Mouse (Mus musculus) lung, embryonic 14.5 days (tissue): ENCODE data around the gene Ermap. TPM values are rescaled to one million over a fixed set of nuclear protein-coding genes. Genes with fewer than 3 reads are reported as not detected.

ENCODE experiments used
- ATAC-seq: fragments of 200-750 bp; cut with Nextera tagmentation; 2 replicates; pipeline ENCODE4 v1.8.0; 2017; ENCODE audit warnings: mild to moderate bottlenecking, moderate TSS enrichment, moderate library complexity; ENCODE audit not compliant: insufficient read depth
- DNase-seq: peaks from one replicate; pipeline ENCODE4 v3.0.0-alpha.2; 2015
- H3K27ac ChIP-seq: fragments of 300-500 bp; sonication (generic); 2 replicates; pipeline ENCODE4 v1.5.1; 2014; ENCODE audit warnings: low read depth, mild to moderate bottlenecking, moderate library complexity
- H3K27me3 ChIP-seq: fragments of 300-500 bp; sonication (generic); 2 replicates; pipeline ENCODE4 v1.6.1; 2014; ENCODE audit warnings: low read length, control low read depth; ENCODE audit not compliant: insufficient read depth
- H3K36me3 ChIP-seq: fragments of 300-500 bp; sonication (generic); 2 replicates; pipeline ENCODE4 v1.6.1; 2014; ENCODE audit warnings: control low read depth; ENCODE audit not compliant: insufficient read depth
- H3K4me1 ChIP-seq: fragments of 300-500 bp; sonication (generic); 2 replicates; pipeline ENCODE4 v1.6.1; 2014; ENCODE audit warnings: antibody characterized with exemption, control low read depth; ENCODE audit not compliant: insufficient read depth
- H3K4me2 ChIP-seq: fragments of 300-500 bp; sonication (generic); 2 replicates; pipeline ENCODE4 v1.6.1; 2014; ENCODE audit warnings: mild to moderate bottlenecking
- H3K4me3 ChIP-seq: fragments of 300-500 bp; sonication (generic); 2 replicates; pipeline ENCODE4 v1.5.1; 2014; ENCODE audit warnings: low read depth, low read length
- H3K9ac ChIP-seq: fragments of 300-500 bp; sonication (generic); 2 replicates; pipeline ENCODE4 v1.6.1; 2014
- H3K9me3 ChIP-seq: fragments of 300-500 bp; sonication (generic); 2 replicates; pipeline ENCODE4 v1.6.1; 2016; ENCODE audit warnings: low read depth, low read length, control low read depth
- CTCF ChIP-seq: IDR thresholded peaks from 2 replicates; pipeline ENCODE4 v1.5.1; 2016; ENCODE audit warnings: antibody characterized with exemption, low read depth
- WGBS: fragments of 180-500 bp; shearing (Covaris S2); extraction: QIAGEN DNeasy Blood & Tissue Kit; methylation state at CpG from one replicate; pipeline ENCODE4 v1.1.7; 2014; 5-methylcytosine and 5-hydroxymethylcytosine counted together
- polyA plus RNA-seq: library from polyadenylated mRNA; unstranded; fragments of >200 nt; fragmentation: Nextera tagmentation; extraction: Ambion mirVana; gene quantifications from 2 replicates; pipeline ENCODE4 v1.2.1, GENCODE M21; 2014

Gene Ermap
- polyA plus RNA-seq, 1 experiment from 2014 or later, result 0.79 TPM

GRCm38 (mm10) chr4:119157891-119158290 is 31.9 kb downstream of the Ermap start:
- H3K27me3 ChIP-seq, result no peaks in the 10 kb centered on the region
- H3K4me2 ChIP-seq, result no peak overlapping the region
- no peak for TF ChIP-seq CTCF
- no peaks in the 10 kb centered on the region for H3K4me1 ChIP-seq
- H3K9ac ChIP-seq, result no peak overlapping the region
- H3K27ac ChIP-seq, result no peak overlapping the region
- H3K36me3 ChIP-seq, result no peaks in the 10 kb centered on the region
- DNase-seq (no peak), ATAC-seq (no peak; the same call in 1 of the 2 replicates)
- H3K9me3 ChIP-seq, result no peaks in the 10 kb centered on the region
- H3K4me3 ChIP-seq, result no peak overlapping the region
- WGBS, result 58% methylated on average over 5 of the region's 5 CpGs

GRCm38 (mm10) chr4:119157186-119157585 is 32.6 kb downstream of the Ermap start:
- TF ChIP-seq CTCF, result peak; percentile 64
- no peak for ATAC-seq
- Histone ChIP-seq H3K4me2 (no peak overlapping the region), H3K4me3 (no peak overlapping the region), H3K9ac (no peak overlapping the region), H3K4me1 (no peaks in the 10 kb centered on the region), H3K36me3 (no peaks in the 10 kb centered on the region), H3K9me3 (no peaks in the 10 kb centered on the region), H3K27me3 (no peaks in the 10 kb centered on the region), H3K27ac (no peak overlapping the region)
- WGBS, result 26% methylated on average over 2 of the region's 2 CpGs
- peak; percentile 77 for DNase-seq

DNA sequence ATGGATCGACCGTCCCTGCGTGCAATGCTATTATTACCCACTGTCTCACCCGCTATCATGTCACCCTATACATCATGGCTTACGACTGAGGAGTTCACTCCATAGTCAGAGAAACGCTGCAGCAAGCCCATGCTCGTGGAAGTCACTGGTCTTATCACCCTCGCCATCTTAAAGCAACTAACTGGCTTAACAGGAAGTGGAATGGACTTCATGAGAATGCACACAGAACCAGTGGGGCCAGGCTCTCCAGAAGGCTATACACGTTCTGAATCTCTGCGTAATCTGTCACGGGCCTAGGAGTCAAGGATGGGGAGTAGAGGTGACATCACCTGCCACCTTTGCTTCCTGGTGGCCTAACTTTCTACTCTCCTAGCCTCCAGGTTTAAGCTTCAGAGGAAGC is 41.1 kb downstream of the Ermap start:
- DNase-seq (no peak), ATAC-seq (no peak)
- H3K4me1 ChIP-seq, result no peaks in the 10 kb centered on the region
- no peak overlapping the region for H3K27ac ChIP-seq
- H3K9ac ChIP-seq, result no peak overlapping the region
- WGBS, result 61% methylated on average over 11 of the region's 11 CpGs
- no peak overlapping the region for H3K4me2 ChIP-seq
- H3K4me3 ChIP-seq, result no peak overlapping the region
- H3K36me3 ChIP-seq, result no peaks in the 10 kb centered on the region
- H3K9me3 ChIP-seq, result no peaks in the 10 kb centered on the region
- TF ChIP-seq CTCF, result no peak
- H3K27me3 ChIP-seq, result no peaks in the 10 kb centered on the region

GRCm38 (mm10) chr4:119147347-119147746 is 42.5 kb downstream of the Ermap start:
- no peaks in the 10 kb centered on the region for H3K27me3 ChIP-seq
- H3K9me3 ChIP-seq, result no peaks in the 10 kb centered on the region
- H3K9ac ChIP-seq, result no peak overlapping the region
- H3K4me1 ChIP-seq, result no peaks in the 10 kb centered on the region
- H3K27ac ChIP-seq, result no peak overlapping the region
- H3K4me2 ChIP-seq, result no peak overlapping the region
- TF ChIP-seq CTCF, result no peak
- ATAC-seq, result no peak
- H3K36me3 ChIP-seq, result no peaks in the 10 kb centered on the region
- H3K4me3 ChIP-seq, result no peak overlapping the region
- WGBS, result 80% methylated on average over 5 of the region's 5 CpGs
- no peak for DNase-seq

- ATAC-seq (no peak), DNase-seq (no peak)
- H3K4me3 ChIP-seq, result no peak overlapping the region
- H3K36me3 ChIP-seq, result no peaks in the 10 kb centered on the region
- no peaks in the 10 kb centered on the region for H3K9me3 ChIP-seq
- no peak overlapping the region for H3K9ac ChIP-seq
- no peak for TF ChIP-seq CTCF
- H3K27ac ChIP-seq, result no peak overlapping the region
- H3K4me1 ChIP-seq, result no peaks in the 10 kb centered on the region
- 81% methylated on average over 7 of the region's 7 CpGs for WGBS
- no peaks in the 10 kb centered on the region for H3K27me3 ChIP-seq
- no peak overlapping the region for H3K4me2 ChIP-seq
These were observed 43.0 kb downstream of the Ermap start for GRCm38 (mm10) chr4:119146816-119147215.

- ATAC-seq, result peak; percentile 82
- Histone ChIP-seq H3K4me1 (no peaks in the 10 kb centered on the region), H3K4me3 (no peak overlapping the region), H3K4me2 (peak overlapping the region; percentile 56), H3K9ac (no peak overlapping the region), H3K9me3 (no peaks in the 10 kb centered on the region), H3K27me3 (no peaks in the 10 kb centered on the region), H3K27ac (no peak overlapping the region), H3K36me3 (peaks cover 6% of the 10 kb centered on the region)
- peak; percentile 75 for TF ChIP-seq CTCF
- DNase-seq, result peak; percentile 90
- 26% methylated on average over 24 of the region's 24 CpGs for WGBS
These were observed 47.5 kb downstream of the Ermap start for GRCm38 (mm10) chr4:119142230-119142871.

GRCm38 (mm10) chr4:119141191-119141590 is 48.6 kb downstream of the Ermap start:
- Histone ChIP-seq H3K36me3 (peaks cover 17% of the 10 kb centered on the region), H3K4me3 (no peak overlapping the region), H3K4me2 (no peak overlapping the region), H3K4me1 (no peaks in the 10 kb centered on the region), H3K9ac (no peak overlapping the region), H3K9me3 (no peaks in the 10 kb centered on the region), H3K27ac (no peak overlapping the region), H3K27me3 (no peaks in the 10 kb centered on the region)
- no peak for ATAC-seq
- DNase-seq, result no peak
- no peak for TF ChIP-seq CTCF
- 56% methylated on average over 10 of the region's 10 CpGs for WGBS
